Mouse (Mus musculus) left cerebral cortex, postnatal 4 days (tissue): ENCODE results near the gene Apbb1. TPM values are rescaled to one million over a fixed set of nuclear protein-coding genes. Genes with fewer than 3 reads are reported as not detected.

Source experiments
- DNase-seq: peaks from one replicate; pipeline ENCODE4 v3.0.0-alpha.2; 2022
- intact Hi-C: fragments of 180-260 bp; cut with DNase I; formaldehyde crosslinking; loops from one replicate; pipeline ENCODE4 v1.15.1; 2025
- total RNA-seq, 2 experiments: library from RNA; stranded (reverse); gene quantifications; 2 replicates each; pipeline ENCODE4 v1.2.3; 2021

Apbb1 gene
- 100 to 1,000 TPM; 327 to 331 TPM for total RNA-seq

GRCm38 (mm10) chr7:105581094-105581703 lies at the start of gene Apbb1:
Apbb1 (minus strand) TSS chr7:105581653.
- DNase-seq, result peak; percentile 87
- intact Hi-C loops, result no loop called here

- intact Hi-C loops, result no loop called here
- DNase-seq, result peak; percentile 82
Measured at GRCm38 (mm10) chr7:105628633-105629032, 47.2 kb upstream of the Apbb1 start.

GRCm38 (mm10) chr7:105625397-105625796 lies 43.9 kb upstream of the Apbb1 start:
- intact Hi-C loops, result no loop called here
- DNase-seq, result no peak

GRCm38 (mm10) chr7:105621646-105622292 lies 40.3 kb upstream of the Apbb1 start:
- intact Hi-C loops, result no loop called here
- DNase-seq, result no peak

GRCm38 (mm10) chr7:105621053-105621452 lies 39.6 kb upstream of the Apbb1 start:
- intact Hi-C loops, result no loop called here
- no peak for DNase-seq

- intact Hi-C loops, result no loop called here
- no peak for DNase-seq
Measured at GRCm38 (mm10) chr7:105619701-105620100, 38.2 kb upstream of the Apbb1 start.

- no peak for DNase-seq
- intact Hi-C loops, result no loop called here
Measured at GRCm38 (mm10) chr7:105617810-105618209, 36.4 kb upstream of the Apbb1 start.

- intact Hi-C loops, result no loop called here
Measured at GRCm38 (mm10) chr7:105616561-105616960, 35.1 kb upstream of the Apbb1 start.

GRCm38 (mm10) chr7:105615720-105616119 lies 34.3 kb upstream of the Apbb1 start:
- DNase-seq, result no peak
- intact Hi-C loops, result no loop called here

More at GRCm38 (mm10) chr7:105616561-105616960, 35.1 kb upstream of the Apbb1 start:
- DNase-seq, result no peak

- DNase-seq, result no peak
- intact Hi-C loops, result no loop called here
Measured at GRCm38 (mm10) chr7:105614400-105614799, 32.9 kb upstream of the Apbb1 start.

- DNase-seq, result no peak
- intact Hi-C loops, result no loop called here
Measured at GRCm38 (mm10) chr7:105611767-105612166, 30.3 kb upstream of the Apbb1 start.

- DNase-seq, result no peak
- intact Hi-C loops, result no loop called here
Measured at GRCm38 (mm10) chr7:105608467-105608866, 27.0 kb upstream of the Apbb1 start.

GRCm38 (mm10) chr7:105602860-105603623 lies 21.6 kb upstream of the Apbb1 start:
- intact Hi-C loops, result no loop called here
- peak; percentile 80 for DNase-seq

- intact Hi-C loops, result no loop called here
- DNase-seq, result no peak
Measured at GRCm38 (mm10) chr7:105590097-105590496, 8.6 kb upstream of the Apbb1 start.

GRCm38 (mm10) chr7:105588325-105588912 lies 7.0 kb upstream of the Apbb1 start:
- intact Hi-C loops, result no loop called here

GRCm38 (mm10) chr7:105581959-105582358 lies 506 bp upstream of the Apbb1 start:
- no peak for DNase-seq
- intact Hi-C loops, result no loop called here

More at GRCm38 (mm10) chr7:105588325-105588912, 7.0 kb upstream of the Apbb1 start:
- no peak for DNase-seq

- peak; percentile 70 for DNase-seq
- intact Hi-C loops, result no loop called here
Measured at GRCm38 (mm10) chr7:105580627-105581089, 795 bp downstream of the Apbb1 start.

- intact Hi-C loops, result no loop called here
- no peak for DNase-seq
Measured at GRCm38 (mm10) chr7:105578481-105578880, 3.0 kb downstream of the Apbb1 start.

- intact Hi-C loops, result no loop called here
- no peak for DNase-seq
Measured at GRCm38 (mm10) chr7:105577377-105577871, 4.0 kb downstream of the Apbb1 start.

- intact Hi-C loops, result no loop called here
- DNase-seq, result no peak
Measured at GRCm38 (mm10) chr7:105576166-105576748, 5.2 kb downstream of the Apbb1 start.

- intact Hi-C loops, result no loop called here
- DNase-seq, result no peak
Measured at GRCm38 (mm10) chr7:105574537-105574936, 6.9 kb downstream of the Apbb1 start.
